Mouse (Mus musculus) heart, postnatal 0 days (tissue): ENCODE results near the gene Oasl1. TPM values are rescaled to one million over a fixed set of nuclear protein-coding genes. Genes with fewer than 3 reads are reported as not detected.

Experiments
- ATAC-seq: fragments of 200-750 bp; cut with Nextera tagmentation; 2 replicates; pipeline ENCODE4 v1.8.0; 2017; ENCODE audit warnings: low read depth, moderate number of reproducible peaks, moderate library complexity; ENCODE audit not compliant: insufficient read depth
- DNase-seq: peaks from one replicate; pipeline ENCODE4 v3.0.0-alpha.2; 2016; ENCODE audit warnings: low spot score
- H3K27ac ChIP-seq: fragments of 300-500 bp; sonication (generic); 2 replicates; pipeline ENCODE4 v1.5.1; 2014; ENCODE audit warnings: low read depth, mild to moderate bottlenecking
- H3K27me3 ChIP-seq: fragments of 300-500 bp; sonication (generic); 2 replicates; pipeline ENCODE4 v1.6.1; 2014; ENCODE audit warnings: low read length, mixed read lengths; ENCODE audit not compliant: control insufficient read depth, insufficient read depth
- H3K36me3 ChIP-seq: fragments of 300-500 bp; sonication (generic); replicated peaks from 2 replicates; pipeline ENCODE4 v1.6.1; 2014; ENCODE audit warnings: low read length, mixed read lengths; ENCODE audit not compliant: control insufficient read depth, insufficient read depth
- H3K4me1 ChIP-seq: fragments of 300-500 bp; sonication (generic); 2 replicates; pipeline ENCODE4 v1.6.1; 2014; ENCODE audit warnings: antibody characterized with exemption; ENCODE audit not compliant: control insufficient read depth, insufficient read depth
- H3K4me2 ChIP-seq: fragments of 300-500 bp; sonication (generic); 2 replicates; pipeline ENCODE4 v1.6.1; 2014; ENCODE audit warnings: low read depth, mild to moderate bottlenecking, low read length, moderate library complexity
- H3K4me3 ChIP-seq: fragments of 300-500 bp; sonication (generic); 2 replicates; pipeline ENCODE4 v1.5.1; 2014; ENCODE audit warnings: low read depth, low read length
- H3K9ac ChIP-seq: fragments of 300-500 bp; sonication (generic); replicated peaks from 2 replicates; pipeline ENCODE4 v1.6.1; 2014; ENCODE audit warnings: low read depth, low read length, mixed read lengths
- H3K9me3 ChIP-seq: fragments of 300-500 bp; sonication (generic); replicated peaks from 2 replicates; pipeline ENCODE4 v1.6.1; 2016; ENCODE audit warnings: low read length; ENCODE audit not compliant: control insufficient read depth
- CTCF ChIP-seq: IDR thresholded peaks from 2 replicates; pipeline ENCODE4 v1.5.1; 2016; ENCODE audit warnings: antibody characterized with exemption, control low read depth, low read depth
- EP300 ChIP-seq: IDR thresholded peaks from 2 replicates; pipeline ENCODE4 v1.6.1; 2016; ENCODE audit warnings: antibody characterized with exemption, low read depth
- WGBS: fragments of 180-500 bp; shearing (Covaris S2); extraction: QIAGEN DNeasy Blood & Tissue Kit; methylation state at CpG from one replicate; pipeline ENCODE4 v1.1.7; 2014; 5-methylcytosine and 5-hydroxymethylcytosine counted together
- polyA plus RNA-seq: library from polyadenylated mRNA; unstranded; fragments of >200 nt; fragmentation: Nextera tagmentation; extraction: Ambion mirVana; gene quantifications from 2 replicates; pipeline ENCODE4 v1.2.1, GENCODE M21; 2015
- total RNA-seq: library from RNA; depleted of rRNA; stranded (reverse); fragments of >200 nt; gene quantifications from 2 replicates; pipeline ENCODE4 v1.2.3, GENCODE M21; 2014; ENCODE audit warnings: low replicate concordance

The Oasl1 gene
- total and polyA plus RNA-seq, 2 experiments from 2014 or later: 0.68 to 9.4 TPM

DNA sequence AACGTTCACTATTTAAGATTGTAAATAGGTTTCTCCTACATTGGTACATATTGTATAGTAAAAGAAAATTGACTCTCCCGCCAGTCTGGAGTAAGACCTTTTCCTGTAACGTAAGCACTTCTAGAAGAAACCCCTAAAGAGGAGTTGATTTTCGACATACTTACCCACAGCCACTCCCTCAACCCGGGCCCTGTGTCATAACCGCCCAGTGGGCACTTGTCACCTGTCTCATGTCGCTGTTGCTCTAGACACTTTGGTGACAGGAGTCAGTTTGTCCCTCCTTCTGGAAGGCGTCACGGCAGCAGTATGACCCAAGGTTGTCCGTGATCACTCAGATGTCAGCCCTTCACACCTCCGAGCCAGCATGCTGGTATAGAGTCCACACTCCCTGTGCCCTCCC is 40.0 kb upstream of the Oasl1 start:
- no peak for ATAC-seq
- H3K27me3 ChIP-seq: 0 out of 2 replicates have a peak, but pooled peaks cover 11% of the 10 kb centered on the region

DNA sequence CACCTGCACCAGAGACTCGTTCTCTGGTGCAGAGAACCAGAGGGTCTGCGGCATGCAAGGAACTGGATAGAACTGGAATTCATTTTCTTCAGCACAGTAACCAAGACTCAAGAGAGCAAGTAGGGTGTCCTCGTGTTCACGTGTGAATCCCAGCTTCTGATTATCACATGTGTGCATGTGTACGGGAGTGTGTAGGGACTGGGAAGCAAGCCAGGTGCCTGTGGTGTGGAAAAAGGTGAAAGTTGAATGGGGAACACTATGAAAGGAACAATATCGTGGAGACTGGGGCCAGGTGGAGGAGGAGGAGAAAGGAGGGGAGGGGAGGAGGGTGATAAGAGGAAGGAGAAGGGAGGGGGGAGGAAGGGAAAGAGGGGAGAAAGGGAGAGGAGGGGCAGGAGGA is 36.2 kb upstream of the Oasl1 start:
- ATAC-seq: no peak
- WGBS: 69% methylated on average over 6 of the region's 6 CpGs

More for the DNA sequence above, 40.0 kb upstream of the Oasl1 start:
- no peak overlapping the region for H3K4me3 ChIP-seq
- no peaks in the 10 kb centered on the region for H3K9me3 ChIP-seq
- no peak overlapping the region for H3K4me2 ChIP-seq
- no peak overlapping the region for H3K9ac ChIP-seq
- no peak for TF ChIP-seq CTCF
- TF ChIP-seq EP300: no peak
- no peaks in the 10 kb centered on the region for H3K36me3 ChIP-seq
- H3K4me1 ChIP-seq: no peaks in the 10 kb centered on the region
- no peak overlapping the region for H3K27ac ChIP-seq
- 66% methylated on average over 11 of the region's 11 CpGs for WGBS
- no peak for DNase-seq

DNA sequence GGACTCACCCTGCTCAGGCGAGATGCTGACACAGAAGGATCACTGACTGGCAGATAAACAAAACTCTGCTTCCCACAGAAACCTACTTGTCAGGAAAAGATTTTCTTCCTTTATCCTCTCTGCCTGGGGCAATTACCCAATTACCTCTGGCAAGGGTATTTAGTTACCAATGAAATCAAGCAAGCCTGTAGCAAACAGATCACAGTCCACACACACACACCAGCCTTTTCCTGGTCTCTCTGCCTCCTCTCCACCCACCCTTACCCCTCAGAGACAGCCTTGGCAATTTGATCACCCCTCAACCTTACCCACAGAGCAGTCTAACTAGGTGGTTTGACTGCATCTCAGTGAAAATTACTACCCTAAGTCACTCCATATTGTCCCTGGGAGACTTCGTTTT is 34.0 kb upstream of the Oasl1 start:
- Histone ChIP-seq H3K27ac (no peak overlapping the region), H3K9me3 (no peaks in the 10 kb centered on the region), H3K4me1 (no peaks in the 10 kb centered on the region), H3K27me3 (no peaks in the 10 kb centered on the region), H3K36me3 (no peaks in the 10 kb centered on the region), H3K4me2 (no peak overlapping the region), H3K9ac (no peak overlapping the region), H3K4me3 (no peak overlapping the region)
- DNase-seq (no peak), ATAC-seq (no peak)
- WGBS: 80% methylated on average over 2 of the region's 2 CpGs
- TF ChIP-seq EP300 (no peak), CTCF (no peak)

More for the DNA sequence above, 36.2 kb upstream of the Oasl1 start:
- Histone ChIP-seq H3K9ac (no peak overlapping the region), H3K4me3 (no peak overlapping the region), H3K9me3 (no peaks in the 10 kb centered on the region), H3K36me3 (no peaks in the 10 kb centered on the region), H3K27ac (no peak overlapping the region), H3K27me3 (0 out of 2 replicates have a peak, but pooled peaks cover 3% of the 10 kb centered on the region), H3K4me2 (no peak overlapping the region), H3K4me1 (no peaks in the 10 kb centered on the region)
- no peak for DNase-seq
- TF ChIP-seq EP300 (no peak), CTCF (no peak)

DNA sequence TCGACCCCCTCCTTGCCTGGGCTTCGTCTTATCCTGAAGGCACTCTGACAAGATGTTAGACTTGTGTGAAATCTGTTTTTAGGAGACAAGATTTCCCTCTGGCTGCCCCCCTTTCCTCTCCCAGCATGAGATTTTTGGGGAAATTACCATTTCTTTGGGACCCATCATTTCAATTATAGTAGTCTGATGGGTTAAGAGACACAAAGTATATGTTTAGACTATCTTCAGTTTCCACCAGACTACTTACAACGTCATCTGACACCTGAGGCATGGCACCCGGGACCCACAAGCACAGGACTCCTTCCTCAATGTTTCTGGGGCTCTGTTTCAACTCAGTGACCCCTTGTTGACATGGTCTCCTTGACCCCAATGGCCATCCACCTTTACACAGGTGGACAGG is 27.5 kb upstream of the Oasl1 start:
- H3K27me3 ChIP-seq: 0 out of 2 replicates have a peak, but pooled peaks cover 3% of the 10 kb centered on the region
- H3K4me3 ChIP-seq: no peak overlapping the region
- no peak for DNase-seq
- no peak for TF ChIP-seq CTCF
- TF ChIP-seq EP300: no peak
- no peak overlapping the region for H3K9ac ChIP-seq
- H3K4me2 ChIP-seq: no peak overlapping the region
- ATAC-seq: no peak
- WGBS: 81% methylated on average over 4 of the region's 4 CpGs
- H3K4me1 ChIP-seq: no peaks in the 10 kb centered on the region
- H3K27ac ChIP-seq: no peak overlapping the region
- no peaks in the 10 kb centered on the region for H3K36me3 ChIP-seq
- no peaks in the 10 kb centered on the region for H3K9me3 ChIP-seq

DNA sequence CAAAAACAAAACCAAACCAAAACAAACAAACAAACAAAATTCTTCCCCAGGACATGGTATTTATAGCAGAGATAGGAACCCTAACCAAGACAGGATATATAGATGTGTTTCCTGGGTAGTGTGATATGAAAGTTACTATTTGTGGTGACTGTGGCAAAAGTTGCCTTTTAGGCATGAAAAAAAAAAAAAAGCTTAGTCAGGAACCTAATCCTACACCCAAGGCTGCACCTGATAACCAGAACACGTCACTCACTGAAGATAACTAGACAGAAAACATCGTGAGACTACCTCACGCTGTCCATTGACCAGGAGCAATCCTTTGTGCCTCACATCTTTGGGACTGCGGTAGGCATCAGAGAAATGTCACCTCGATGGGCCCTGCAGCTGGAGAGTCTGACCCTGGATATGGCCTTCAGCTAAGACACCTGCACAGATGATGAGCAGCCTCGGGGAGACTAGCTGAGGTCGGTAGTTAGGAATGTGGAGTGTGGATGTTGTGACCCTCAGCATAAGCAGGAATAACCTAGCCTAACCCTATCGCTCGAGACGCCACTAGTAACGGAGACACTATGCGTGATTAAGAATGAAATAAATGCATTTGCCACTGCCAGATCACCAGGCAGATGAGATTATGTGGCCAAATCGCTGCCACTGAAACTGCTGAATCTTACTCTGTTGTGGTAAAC is 26.2 kb upstream of the Oasl1 start, which contains the start of gene Oasl2:
Gene Oasl2, plus strand, starts transcription at position 249 of the 686 bp plus-strand sequence.
- H3K27me3 ChIP-seq: 0 out of 2 replicates have a peak, but pooled peaks cover 3% of the 10 kb centered on the region
- H3K4me1 ChIP-seq: no peaks in the 10 kb centered on the region
- H3K4me2 ChIP-seq: peak within 1 kb of the TSS; percentile 56
- H3K27ac ChIP-seq: peak within 1 kb of the TSS; percentile 54
- H3K4me3 ChIP-seq: peak within 1 kb of the TSS; percentile 42
- whole genome bisulfite sequencing: 39% methylated on average over 13 of the region's 13 CpGs
- no peak for TF ChIP-seq EP300
- no peak for TF ChIP-seq CTCF
- peak within 1 kb of the TSS; percentile 37; the same call in 1 of the 2 replicates for H3K9ac ChIP-seq
- DNase-seq: no peak
- no peaks in the 10 kb centered on the region for H3K9me3 ChIP-seq
- no peaks in the 10 kb centered on the region for H3K36me3 ChIP-seq
- no peak for ATAC-seq
